Mouse (Mus musculus): ENCODE measurements at regions not wholly inside any gene's neighbourhood (a gene's known extent, or its start where the extent isn't known, plus 50 kb on each side); places are given as distances from the start of the nearest gene placed in this dataset.

- no peak for DNase-seq
These were observed 51.1 kb upstream of the Adra1b start for GRCm38 (mm10) chr11:43952151-43952550.

GRCm38 (mm10) chr11:43958241-43958975 is 57.4 kb upstream of the Adra1b start:
- no peak for DNase-seq

GRCm38 (mm10) chr11:43958976-43959315 is 57.9 kb upstream of the Adra1b start:
- DNase-seq: no peak

GRCm38 (mm10) chr11:43960348-43961105 is 59.5 kb upstream of the Adra1b start:
- no peak for DNase-seq

GRCm38 (mm10) chr11:43961398-43962070 is 60.5 kb upstream of the Adra1b start:
- DNase-seq: no peak

- DNase-seq: no peak
These were observed 66.8 kb upstream of the Adra1b start for GRCm38 (mm10) chr11:43967764-43968163.

GRCm38 (mm10) chr11:43971886-43972285 is 70.9 kb upstream of the Adra1b start:
- DNase-seq: no peak

GRCm38 (mm10) chr11:43976024-43976423 is 75.0 kb upstream of the Adra1b start:
- no peak for DNase-seq

GRCm38 (mm10) chr11:43979406-43979805 is 78.4 kb upstream of the Adra1b start:
- no peak for DNase-seq

- no peak for DNase-seq
These were observed 79.4 kb upstream of the Adra1b start for GRCm38 (mm10) chr11:43980444-43980843.

- DNase-seq: no peak
These were observed 89.0 kb upstream of the Adra1b start for GRCm38 (mm10) chr11:43989911-43990430.

GRCm38 (mm10) chr11:43992011-43992471 is 91.0 kb upstream of the Adra1b start:
- peak; percentile 52 for DNase-seq

- no peak for DNase-seq
These were observed 97.2 kb upstream of the Adra1b start for GRCm38 (mm10) chr11:43998046-43998725.

GRCm38 (mm10) chr11:44000056-44000455 is 99.0 kb upstream of the Adra1b start:
- DNase-seq: no peak

GRCm38 (mm10) chr11:44001843-44002589 is 101.0 kb upstream of the Adra1b start:
- no peak for DNase-seq

GRCm38 (mm10) chr11:44002716-44003522 is 101.9 kb upstream of the Adra1b start:
- DNase-seq: no peak

- DNase-seq: no peak
These were observed 106.6 kb upstream of the Adra1b start for GRCm38 (mm10) chr11:44007526-44008040.

- no peak for DNase-seq
These were observed 111.3 kb upstream of the Adra1b start for GRCm38 (mm10) chr11:44012314-44012713.

GRCm38 (mm10) chr11:44013841-44014240 is 112.8 kb upstream of the Adra1b start:
- no peak for DNase-seq

GRCm38 (mm10) chr11:44021638-44022037 is 120.6 kb upstream of the Adra1b start:
- no peak for DNase-seq

GRCm38 (mm10) chr11:44027046-44027445 is 126.0 kb upstream of the Adra1b start:
- no peak for DNase-seq
